Mouse (Mus musculus) urinary bladder, postnatal 10 days (tissue): ENCODE data around the gene Lsmem1.
"Not testable (repeated sequence)": the region's sequence is repeated elsewhere in the genome, so short reads cannot be mapped to it uniquely, and the experiment has no call there.

Experiments used
- DNase-seq: peaks from one replicate; pipeline ENCODE4 v3.0.0; 2022; ENCODE audit warnings: low spot score

The Lsmem1 gene

DNA sequence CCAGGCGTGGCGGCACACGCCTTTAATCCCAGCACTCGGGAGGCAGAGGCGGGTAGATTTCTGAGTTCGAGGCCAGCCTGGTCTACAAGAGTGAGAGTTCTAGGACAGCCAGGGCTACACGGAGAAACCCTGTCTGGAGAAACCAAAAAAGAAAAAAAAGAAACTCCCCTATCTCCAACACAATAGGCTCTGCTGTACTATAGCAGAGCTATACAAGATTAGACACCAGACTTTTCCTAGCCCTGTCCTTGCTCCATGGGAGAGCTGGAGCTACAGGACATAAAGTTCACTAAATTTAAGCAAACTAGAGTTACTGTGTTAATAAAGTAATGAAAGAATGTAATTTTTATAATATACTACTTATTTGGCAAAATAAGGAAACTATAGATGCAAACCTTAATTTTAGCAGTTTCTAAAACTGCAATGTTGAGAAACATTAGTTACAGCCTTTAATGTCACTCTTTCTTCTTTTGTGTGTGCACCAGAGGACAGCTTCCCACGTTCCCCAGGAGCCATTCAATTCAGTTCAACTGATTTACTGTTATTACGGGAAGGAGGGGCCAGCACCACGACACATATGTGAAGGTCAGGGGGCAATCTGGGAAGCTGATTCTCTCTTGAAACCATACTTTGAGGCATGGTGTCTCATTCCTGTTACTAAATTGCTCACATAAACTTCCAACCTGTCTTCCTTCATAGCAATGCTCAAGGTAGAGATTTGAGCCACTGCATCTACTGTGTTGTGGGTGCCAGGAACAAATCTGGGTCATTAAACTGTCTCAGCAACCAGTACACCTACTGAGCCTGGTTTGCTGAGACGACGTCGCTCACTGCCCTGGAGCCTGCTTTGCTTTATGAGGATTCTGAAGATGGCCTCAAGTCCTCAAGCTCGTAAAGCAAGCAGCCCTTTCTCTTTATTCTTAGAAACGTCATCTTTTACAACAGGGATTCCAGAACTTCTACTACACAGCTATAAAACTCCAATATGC is 15.9 kb upstream of the Lsmem1 start:
- DNase-seq = no peak

DNA sequence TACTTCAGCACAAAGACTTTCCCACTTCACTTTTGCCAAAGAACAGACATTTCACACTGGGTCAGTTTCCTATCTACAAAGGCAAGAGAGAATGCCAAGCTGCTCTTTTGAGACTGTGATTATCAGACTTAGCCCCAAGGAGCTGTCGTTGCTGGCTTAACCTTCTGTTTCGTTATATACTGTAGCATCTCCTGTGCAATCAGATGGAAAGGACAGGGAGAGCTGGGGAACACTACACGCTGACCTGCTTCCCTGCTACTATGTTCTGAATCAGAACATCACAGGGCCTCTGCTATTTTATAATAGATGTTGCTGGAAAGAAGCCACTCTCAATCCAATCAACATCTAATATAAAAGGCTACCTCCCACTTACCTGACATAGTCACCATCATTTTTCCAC is 9.8 kb upstream of the Lsmem1 start:
- DNase-seq = no peak

DNA sequence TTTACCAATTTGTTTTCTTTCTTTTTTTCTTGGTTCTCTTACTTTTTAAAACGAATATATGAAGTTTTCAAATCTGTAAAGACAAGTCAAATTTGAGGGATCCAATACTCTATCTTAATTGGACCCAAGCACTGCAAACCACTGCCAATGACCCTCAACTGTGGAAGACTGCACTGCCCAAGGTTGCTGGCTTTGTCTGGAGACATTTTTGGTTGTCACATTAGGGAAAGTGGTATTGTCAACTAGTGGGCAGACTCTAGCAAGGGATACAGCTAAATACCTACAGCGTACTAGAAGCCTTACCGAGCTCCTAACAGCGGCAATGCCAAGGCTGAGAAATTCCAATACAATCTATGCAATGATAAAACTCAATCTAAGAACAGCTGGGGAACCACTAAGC is 8.6 kb upstream of the Lsmem1 start:
- no peak for DNase-seq

DNA sequence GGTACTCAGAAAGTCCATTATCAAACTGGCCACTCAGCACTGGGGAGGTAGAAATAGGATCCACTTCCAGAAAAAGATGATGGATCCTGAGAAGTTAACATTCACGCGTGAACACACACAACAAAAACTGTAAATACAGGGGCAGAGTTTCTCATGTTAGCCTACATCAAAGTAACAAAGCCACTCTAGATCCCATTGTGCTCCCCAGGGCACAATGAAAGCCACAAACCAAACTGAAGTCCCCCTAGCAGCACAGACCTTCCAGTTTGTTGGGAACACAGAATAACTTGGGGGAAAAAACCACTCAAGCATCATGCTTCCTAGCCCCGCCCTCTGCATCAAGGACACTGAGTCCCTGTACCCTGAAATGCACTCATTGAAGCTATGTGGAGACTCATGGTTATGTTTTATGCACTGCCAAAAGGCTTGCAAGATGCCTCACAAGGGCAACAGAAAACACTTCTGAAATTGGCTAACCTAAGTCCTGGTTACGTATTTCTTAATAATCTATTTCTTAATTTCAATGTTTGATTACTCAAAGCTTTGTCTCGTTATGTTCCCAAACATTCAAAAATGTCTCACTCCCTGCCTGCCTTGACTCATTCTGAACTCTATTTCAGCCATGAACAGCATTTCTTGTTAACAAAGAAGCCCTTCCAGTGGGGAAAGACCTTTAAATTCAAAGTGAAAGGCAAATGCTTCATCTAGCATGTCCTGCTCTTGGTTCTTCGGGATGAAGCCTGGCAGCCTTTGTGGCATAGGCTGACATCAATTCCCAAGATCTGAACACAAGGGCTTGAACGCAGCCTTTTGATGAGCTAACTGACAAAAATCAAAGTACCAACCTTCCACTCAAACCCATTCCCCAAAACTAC is 3.1 kb upstream of the Lsmem1 start:
- no peak for DNase-seq

DNA sequence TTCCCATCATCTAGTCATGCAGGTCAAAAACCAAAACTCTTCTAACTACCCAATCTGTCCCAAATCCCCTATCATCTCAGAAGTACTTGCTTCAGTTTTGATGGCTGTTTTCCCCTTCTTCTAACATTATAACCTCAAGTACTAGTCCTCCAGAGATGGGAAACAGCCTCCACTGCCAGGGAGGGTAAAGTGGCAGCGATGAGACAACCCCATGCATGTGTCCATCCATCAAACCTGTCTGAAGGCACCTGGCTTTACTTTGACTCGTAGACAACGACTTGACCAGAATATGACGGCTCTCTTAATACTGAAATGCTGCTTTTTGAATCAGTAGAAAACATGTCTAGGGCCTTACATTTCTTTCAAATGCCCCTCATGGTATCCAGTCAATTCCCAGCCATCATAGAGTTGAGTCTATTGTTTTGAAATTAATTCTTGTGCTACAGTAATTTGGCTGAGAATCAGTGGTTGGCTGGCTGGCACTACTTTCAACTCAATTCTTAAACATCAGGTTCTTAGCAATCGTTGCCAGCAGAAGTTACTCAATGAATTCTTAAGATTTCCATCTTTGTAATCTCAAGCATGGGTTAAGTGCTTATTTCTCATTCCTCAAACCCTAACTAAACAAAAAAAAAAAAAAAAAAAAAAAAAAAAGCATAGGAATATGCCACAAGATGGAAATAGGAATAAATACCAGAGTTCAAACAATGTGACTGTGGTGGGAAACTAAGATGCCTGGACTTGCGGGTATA is 1.4 kb upstream of the Lsmem1 start:
- no peak for DNase-seq

DNA sequence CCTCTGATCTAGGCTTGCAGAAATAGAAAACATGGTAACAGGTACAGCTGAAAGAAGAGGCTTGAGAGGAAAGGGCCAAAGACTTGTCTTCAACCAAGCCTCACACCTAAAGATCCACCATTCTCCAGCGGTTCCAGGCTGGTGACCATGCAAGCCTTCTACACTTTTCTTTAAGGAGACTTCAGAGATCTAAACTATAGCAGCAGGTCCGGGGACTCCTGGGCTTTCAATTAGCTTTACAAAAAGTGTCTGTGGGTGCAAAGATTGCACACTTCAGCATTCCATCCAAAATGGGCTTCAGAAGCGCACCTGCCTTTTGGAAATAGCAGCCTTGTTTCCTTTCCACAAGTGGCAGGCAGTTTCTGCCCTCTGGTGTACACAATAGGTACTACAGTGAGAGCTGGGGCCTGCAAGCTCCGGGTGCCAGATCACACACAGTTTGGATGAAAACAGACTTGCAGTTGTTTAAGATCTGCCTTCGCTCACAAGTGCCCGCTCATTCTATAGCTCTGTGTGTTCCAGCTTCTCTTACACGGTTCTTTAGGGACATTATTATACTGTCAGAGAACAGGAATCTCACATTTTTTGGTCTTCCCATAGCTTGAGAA is 609 bp upstream of the Lsmem1 start:
- no peak for DNase-seq

DNA sequence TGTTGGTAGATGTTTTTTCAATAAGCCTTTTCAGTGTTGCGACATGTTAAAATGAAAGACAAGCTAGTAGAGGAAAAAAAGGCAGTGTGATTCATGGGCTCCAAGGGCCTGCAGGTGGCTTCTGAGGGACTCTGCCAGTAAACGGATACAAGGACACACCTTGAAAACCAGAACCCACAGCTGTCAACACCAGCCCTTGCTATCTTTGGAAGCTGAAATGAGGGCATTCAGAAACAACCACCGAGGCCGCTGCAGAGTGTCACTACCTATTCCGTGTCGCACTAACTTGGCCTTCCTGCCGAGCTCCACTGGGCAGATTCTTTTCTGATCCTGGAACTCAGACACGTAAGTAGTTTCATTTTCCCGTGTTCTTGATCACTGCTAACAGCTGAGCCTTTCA is 863 bp downstream of the Lsmem1 start:
- no peak for DNase-seq

DNA sequence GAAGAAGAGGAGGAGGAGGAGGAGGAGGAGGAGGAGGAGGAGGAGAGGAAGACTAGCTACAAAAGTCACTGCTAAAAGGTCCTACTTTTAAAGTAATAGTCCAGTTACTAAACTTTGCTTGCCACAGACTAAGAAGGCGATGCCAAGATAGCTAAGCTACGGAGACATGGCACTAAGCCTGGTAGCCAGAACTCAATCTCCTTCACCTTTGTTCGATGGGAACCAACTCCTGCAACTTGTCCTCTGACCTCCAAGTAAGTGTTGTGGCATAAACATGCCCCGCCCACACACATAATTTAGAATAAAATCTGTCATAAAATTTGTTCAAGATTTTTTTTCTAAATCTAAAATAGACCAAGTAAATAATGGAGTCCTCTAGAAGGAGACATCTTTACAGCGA is 1.3 kb downstream of the Lsmem1 start:
- no peak for DNase-seq

DNA sequence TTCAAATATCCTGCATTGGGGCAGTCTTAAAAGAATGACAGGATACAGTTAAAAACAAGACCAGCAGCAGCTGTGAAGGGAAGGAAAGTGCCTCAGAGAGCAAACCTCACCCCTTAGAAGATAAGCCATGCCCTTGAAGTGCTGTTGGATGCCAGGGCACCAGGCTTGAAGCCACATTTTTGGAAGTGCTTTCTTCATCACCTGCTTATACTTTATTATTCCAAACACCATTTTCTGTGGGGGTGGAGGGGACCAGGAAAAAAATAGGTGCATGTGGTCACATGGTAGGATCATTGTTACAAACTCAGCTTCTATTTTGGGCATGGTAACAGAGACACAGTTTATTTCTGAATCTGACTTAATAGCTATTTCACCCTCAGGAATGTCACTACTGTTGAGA is 1.8 kb downstream of the Lsmem1 start:
- DNase-seq = no peak

DNA sequence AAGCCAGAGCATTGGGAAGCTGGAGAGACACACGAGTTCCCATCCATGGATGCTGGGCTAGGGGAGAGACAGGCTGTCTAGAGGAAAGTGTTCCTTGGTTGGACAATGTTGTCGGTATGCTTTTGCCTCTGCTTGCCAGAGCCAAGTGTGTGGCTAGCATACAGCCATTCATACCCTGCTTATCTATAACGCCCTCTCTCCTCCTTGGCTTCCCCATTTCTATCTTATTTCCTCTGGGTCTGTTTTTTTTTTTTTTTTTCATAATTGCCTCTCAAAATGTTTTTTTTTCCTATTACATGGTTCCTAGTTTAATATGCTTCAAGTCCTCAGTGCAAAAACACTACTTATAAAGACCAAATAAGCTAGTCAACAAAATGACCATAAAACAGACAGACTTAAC is 13.8 kb downstream of the Lsmem1 start:
- no peak for DNase-seq

DNA sequence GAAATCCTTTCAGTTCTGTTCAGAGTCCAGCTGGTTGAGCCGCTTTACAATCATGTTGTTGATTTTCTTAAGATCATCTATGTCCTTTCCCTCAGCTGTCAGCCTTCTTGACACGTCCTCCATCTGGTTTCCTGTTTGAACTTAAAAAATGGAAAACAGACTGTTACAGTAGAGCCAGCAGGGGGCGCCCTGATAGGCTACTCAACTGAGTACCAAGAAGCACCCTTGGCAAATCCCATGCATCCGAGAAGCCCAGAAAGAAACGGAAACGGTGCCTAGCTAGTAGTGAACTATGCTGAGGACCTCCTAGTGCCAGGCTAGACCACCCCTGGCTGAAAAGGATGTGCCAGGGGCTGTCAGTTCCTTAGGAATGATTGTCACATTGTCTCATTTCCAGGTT is 22.2 kb downstream of the Lsmem1 start:
- no peak for DNase-seq

DNA sequence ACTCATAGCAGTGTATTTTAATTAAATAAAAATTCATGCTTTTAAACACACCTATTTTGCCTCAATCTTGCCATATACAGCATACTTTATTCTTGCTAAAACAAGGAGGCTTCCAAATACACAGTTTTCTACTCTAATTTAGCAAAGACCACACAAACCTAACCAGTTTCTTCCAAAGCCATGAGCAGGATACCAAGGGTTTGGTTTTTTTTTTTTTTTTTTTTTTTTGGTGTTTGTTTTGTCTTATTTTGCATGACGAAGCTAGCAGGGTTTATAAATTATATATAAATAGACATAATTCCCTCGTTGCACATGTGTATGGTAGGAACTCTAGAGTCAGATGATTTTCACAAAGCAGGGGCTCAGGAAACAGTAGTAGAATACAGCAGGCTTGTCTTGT is 23.1 kb downstream of the Lsmem1 start:
- DNase-seq = no peak

DNA sequence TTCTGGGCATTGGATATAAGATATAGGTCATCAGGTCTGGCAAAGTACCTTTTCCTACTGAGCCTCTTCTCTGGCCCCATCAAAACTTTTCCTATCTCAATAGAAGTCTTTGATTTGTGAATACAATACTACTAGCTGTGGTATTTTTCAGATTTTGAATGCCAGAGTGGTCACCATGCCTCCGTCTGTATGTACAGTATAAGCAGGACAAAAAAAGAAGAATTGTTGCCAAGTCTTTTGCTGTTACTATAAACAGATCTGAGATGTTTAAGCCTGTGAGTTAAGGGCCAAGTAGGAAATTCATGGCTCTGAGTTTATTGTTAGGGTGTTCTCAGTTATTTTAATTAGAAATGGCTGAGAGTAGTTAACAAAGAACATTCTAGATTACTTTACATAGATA is 24.1 kb downstream of the Lsmem1 start:
- not testable (repeated sequence) for DNase-seq

DNA sequence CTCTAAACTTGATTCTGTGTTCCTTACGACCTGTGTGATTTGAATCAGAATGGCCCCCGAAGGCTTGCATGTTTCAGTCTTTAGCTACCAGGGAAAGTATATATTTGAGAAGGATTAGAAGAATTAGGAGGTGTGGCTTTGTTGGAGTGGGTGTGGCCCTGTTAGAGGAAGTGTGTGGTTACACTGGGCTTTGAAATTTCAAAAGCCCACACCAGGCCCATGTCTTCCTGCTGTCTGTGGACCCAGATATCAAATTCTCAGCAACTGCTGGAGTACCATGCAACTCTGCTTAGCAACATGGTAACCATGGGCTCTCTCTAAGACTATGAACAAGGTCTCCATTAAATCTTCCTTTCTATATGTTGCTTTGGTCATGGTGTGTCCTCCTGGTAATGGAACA is 27.7 kb downstream of the Lsmem1 start:
- no peak for DNase-seq

DNA sequence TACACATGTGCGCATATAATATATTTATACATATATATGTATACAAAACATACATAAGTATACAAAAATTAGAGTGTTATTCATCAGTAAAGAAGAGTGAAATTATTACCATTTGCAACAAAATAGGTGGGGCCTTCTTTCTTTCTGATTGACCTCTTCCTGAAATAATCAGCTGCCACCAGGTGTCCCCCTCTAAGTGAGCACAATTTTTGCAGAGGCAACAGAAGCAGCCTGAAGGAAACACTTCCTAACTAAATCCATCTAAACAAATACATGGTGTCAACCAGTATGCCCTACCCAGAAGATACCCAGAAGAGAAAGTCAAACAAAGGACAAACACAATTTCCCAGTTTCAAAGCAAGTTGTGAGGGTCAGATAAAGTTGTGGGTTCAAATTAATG is 29.6 kb downstream of the Lsmem1 start:
- DNase-seq = no peak

DNA sequence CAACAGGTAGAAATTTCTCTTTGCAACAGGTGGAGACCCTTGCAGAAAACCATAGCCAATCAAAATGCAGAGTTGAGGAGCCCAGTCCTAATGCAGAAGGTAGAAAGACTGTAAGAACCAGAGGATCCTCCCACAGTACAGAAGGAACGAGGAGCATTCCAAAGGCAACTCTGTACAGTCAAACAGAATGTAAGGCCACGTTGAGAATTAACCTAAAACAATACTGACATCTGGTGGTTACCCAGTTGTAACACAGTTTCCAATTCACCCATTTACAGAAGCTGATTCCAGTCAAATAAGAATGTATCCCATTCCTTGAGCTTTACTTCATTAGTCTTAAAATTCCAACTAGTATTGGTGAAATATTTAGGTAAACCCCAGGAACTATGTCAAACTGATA is 34.7 kb downstream of the Lsmem1 start:
- DNase-seq = no peak

DNA sequence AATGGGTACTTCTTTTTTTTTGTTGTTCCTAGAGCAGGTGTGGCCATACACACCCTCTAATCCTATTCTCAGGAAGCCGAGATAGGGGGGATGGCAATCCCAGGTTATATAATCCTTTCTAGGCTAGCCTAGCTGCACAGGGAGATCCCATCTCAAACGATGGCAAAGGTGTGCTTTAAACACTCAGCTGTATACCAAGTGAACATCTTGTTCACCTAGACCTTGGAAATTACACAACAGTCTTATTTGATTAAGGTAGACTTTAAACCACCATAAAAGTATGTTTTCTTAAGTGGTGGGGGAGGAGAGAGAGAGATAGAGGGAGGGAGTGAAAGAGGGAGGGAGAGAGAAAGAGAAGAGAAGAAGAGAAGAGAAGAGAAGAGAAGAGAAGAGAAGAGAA is 38.5 kb downstream of the Lsmem1 start:
- no peak for DNase-seq

DNA sequence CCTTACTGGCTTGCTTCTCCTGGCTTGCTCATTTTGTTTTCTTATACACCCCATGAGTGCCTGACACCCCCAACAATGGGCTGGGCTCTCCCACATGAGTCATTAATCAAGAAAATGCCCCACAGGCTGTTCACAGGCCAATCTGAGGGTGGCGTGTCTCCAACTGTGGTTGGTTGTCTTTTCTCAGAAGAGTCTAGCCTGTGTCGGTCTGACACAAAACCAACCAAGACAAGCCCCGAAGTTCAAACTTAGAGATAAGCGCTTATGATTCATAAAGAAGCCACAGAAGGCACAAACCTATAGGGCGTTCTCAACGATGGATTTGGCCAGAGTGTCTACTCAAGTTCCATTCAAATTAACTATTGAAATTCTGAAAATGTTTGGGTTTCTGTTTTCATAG is 45.1 kb downstream of the Lsmem1 start:
- no peak for DNase-seq

DNA sequence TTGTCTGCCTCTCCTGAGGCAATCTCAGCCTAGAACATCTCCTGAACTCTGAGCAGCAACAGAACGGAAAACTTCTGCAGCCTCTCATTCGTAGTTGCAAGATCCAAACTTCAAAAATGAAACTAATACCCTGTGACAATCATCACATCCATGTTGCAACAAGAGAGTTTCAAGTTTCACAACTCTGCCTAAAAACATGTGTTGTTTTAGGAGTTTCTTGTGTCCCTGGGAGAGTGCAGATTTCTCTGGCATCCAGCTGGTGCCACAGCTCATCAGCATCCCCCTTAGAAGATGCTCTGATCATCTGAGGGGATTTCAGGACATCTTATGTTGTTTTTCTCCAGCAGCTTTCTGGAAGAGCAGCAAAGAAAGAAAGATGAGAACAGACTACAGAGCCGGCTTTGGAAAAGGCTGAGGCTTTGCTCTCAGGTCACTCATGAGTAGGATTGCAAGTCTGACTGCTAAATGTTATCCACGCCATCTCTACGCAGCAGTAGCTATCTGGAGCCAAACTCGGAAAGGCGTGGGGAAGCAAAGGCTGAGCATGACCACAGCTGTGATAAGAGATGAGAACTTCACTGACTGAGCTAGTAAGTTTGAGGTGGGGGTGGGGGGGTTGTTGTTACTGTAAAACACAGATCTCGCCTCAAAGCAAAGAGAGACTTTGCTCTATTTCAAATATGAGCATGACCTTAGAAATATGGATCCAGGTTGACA is 46.8 kb downstream of the Lsmem1 start:
- DNase-seq = no peak

DNA sequence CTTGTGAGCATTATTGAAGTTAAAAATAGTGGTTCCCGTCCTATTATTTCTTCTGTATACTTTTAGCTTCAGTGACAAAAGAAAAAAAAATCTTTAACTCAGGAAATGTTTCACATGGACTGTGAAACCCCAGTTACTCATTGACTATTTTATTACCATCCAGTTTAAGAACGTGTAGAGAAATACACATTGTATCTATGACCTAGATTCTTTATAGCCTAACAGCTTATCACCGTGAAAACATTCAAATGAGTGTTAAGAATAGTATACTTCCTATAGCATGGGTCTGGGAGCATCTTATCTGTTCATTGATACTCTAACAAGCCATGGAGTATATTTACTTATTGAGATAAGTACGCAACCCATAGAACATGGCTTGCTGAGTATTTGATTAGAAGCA is 52.0 kb downstream of the Lsmem1 start:
- no peak for DNase-seq

DNA sequence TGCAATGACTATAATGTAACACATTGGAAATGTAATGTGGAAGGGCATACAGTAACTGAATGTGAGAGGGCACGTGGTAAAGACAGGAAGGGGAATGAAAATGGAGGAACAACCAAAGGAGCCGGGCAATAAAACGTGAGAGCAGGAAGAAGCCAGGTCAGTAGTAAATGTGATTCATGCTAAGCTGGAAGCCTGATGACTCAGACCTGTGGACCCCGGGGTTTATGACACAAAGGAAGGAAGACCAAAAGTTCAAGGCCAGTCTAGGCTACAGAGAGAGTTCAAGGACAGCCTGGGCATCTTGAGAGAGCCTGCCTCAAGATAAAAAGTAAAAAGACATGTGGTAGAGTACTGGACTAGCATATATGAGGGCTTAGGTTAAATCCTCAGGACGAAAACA is 52.8 kb downstream of the Lsmem1 start:
- no peak for DNase-seq
